ENCODE assay signal across 9 mouse cellular contexts in the genomic region with DNA sequence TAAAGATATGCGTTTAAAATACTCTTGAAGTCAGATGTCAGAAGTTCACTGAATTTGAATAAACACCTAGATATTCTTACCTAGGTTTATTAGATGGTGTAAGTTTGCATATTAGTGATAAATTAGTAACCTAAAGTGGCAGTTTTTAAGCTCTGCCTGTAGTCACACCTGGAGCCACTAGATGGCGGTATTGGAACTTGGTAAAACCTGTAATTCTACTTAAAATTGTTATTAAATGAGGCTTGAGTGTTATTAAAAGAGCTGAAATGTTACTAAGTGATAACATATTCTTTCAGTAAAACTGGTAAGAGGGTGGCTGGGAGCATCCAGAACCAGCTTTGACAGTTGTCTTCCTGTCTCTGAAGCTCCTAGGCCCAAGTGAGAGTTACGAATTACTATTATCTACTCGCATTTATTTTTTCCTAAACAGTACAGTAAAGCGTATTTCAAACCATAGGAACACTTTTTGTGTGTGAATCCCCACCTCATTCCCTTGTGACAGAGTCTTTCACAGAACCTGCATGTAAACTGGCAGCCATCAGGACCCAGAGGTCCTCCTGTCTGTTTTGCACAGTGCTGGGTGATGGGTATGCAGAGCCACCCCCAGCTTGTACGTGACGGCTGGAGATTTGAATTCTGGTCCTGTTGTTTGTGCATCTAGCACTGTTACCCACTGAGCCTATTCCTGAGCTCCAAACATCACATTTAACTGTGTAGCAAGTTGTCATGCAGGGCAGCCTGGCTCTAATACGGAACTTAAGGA. TPM values are rescaled to one million over a fixed set of nuclear protein-coding genes. Genes with fewer than 3 reads are reported as not detected.
DNase-seq lines count a peak whose midpoint lies in the region; ATAC-seq and TF ChIP-seq lines count a peak whose summit lies in the region.
"Had no signal": no experiment of that assay in that cellular context is flagged by ENCODE, and none has a peak within 500 bp of the region (broad histone marks: within the 10 kb centered on the region; RNA-seq: fewer than 3 reads in every experiment).

No protein-coding gene starts in this region.

- no peak overlapping the region for H3K27ac ChIP-seq in embryonic facial prominence, embryonic 14.5 days (replicated peaks; ENCODE audit: low read depth, low read length)
- no peak overlapping the region for H3K27ac ChIP-seq in intestine, postnatal 0 days (ENCODE audit: low read depth, low read length)
- H3K27ac ChIP-seq in liver, embryonic 15.5 days (replicated peaks), result peak overlapping the region; percentile 74
- H3K27ac ChIP-seq: limb, embryonic 13.5 days had no signal

- no peaks in the 10 kb centered on the region for H3K27me3 ChIP-seq in embryonic facial prominence, embryonic 14.5 days (replicated peaks; ENCODE audit: control insufficient read depth, insufficient read depth, low read length)
- no peaks in the 10 kb centered on the region for H3K27me3 ChIP-seq in intestine, postnatal 0 days (replicated peaks; ENCODE audit: control insufficient read depth, insufficient read depth, low read length)
- no peaks in the 10 kb centered on the region for H3K27me3 ChIP-seq in liver, embryonic 15.5 days
- H3K27me3 ChIP-seq: limb, embryonic 13.5 days had no signal

- no peaks in the 10 kb centered on the region for H3K36me3 ChIP-seq in embryonic facial prominence, embryonic 14.5 days (ENCODE audit: control insufficient read depth, insufficient read depth, low read length)
- peaks cover 5% of the 10 kb centered on the region; the same call in 1 of the 2 replicates for H3K36me3 ChIP-seq in intestine, postnatal 0 days (ENCODE audit: control insufficient read depth, insufficient read depth)
- H3K36me3 ChIP-seq in liver, embryonic 15.5 days (replicated peaks), result 0 out of 2 replicates have a peak, but pooled peaks cover under 1% of the 10 kb centered on the region

- no peaks in the 10 kb centered on the region for H3K4me1 ChIP-seq in embryonic facial prominence, embryonic 14.5 days (ENCODE audit: control insufficient read depth, insufficient read depth, low read length)
- H3K4me1 ChIP-seq in intestine, postnatal 0 days (replicated peaks; ENCODE audit: control insufficient read depth, insufficient read depth, low read length), result no peaks in the 10 kb centered on the region
- H3K4me1 ChIP-seq in liver, embryonic 15.5 days (replicated peaks), result peaks cover 34% of the 10 kb centered on the region
- H3K4me1 ChIP-seq: limb, embryonic 13.5 days had no signal

- DNase-seq in cerebellum, adult 18-20 months, result peak; percentile 42 to 58
- DNase-seq in cerebellum, adult 9-11 months, result no peak
- peak; percentile 64 for DNase-seq in urinary bladder, postnatal 14 days (ENCODE audit: low spot score)
- DNase-seq in urinary bladder, postnatal 10 days (ENCODE audit: low spot score), result no peak
- peak; percentile 86 for DNase-seq in embryonic facial prominence, embryonic 14.5 days (ENCODE audit: low spot score)
- peak; percentile 29 for DNase-seq in right cerebral cortex, postnatal 25 days

- no peaks in the 10 kb centered on the region for H3K9me3 ChIP-seq in embryonic facial prominence, embryonic 14.5 days (ENCODE audit: control insufficient read depth, low read length)
- no peaks in the 10 kb centered on the region for H3K9me3 ChIP-seq in intestine, postnatal 0 days (ENCODE audit: control insufficient read depth)
- no peaks in the 10 kb centered on the region for H3K9me3 ChIP-seq in liver, embryonic 15.5 days (replicated peaks)
- H3K9me3 ChIP-seq: limb, embryonic 13.5 days had no signal

- TF ChIP-seq CTCF in intestine, postnatal 0 days (IDR thresholded peaks at IDR 0.05; ENCODE audit: low read depth), result peak; percentile 81

- WGBS in embryonic facial prominence, embryonic 14.5 days, result 68% methylated on average over 8 of the region's 8 CpGs
- WGBS in intestine, postnatal 0 days, result 63% methylated on average over 8 of the region's 8 CpGs
- WGBS in liver, embryonic 15.5 days (ENCODE audit: insufficient replicate concordance), result 34% methylated on average over 8 of the region's 8 CpGs

- H3K9ac ChIP-seq in embryonic facial prominence, embryonic 14.5 days (ENCODE audit: low read depth, low read length), result no peak overlapping the region
- no peak overlapping the region for H3K9ac ChIP-seq in intestine, postnatal 0 days (ENCODE audit: low read depth, low read length)
- peak overlapping the region; percentile 18; the same call in 1 of the 2 replicates for H3K9ac ChIP-seq in liver, embryonic 15.5 days
- H3K9ac ChIP-seq: limb, embryonic 13.5 days had no signal

- no peak overlapping the region for H3K4me3 ChIP-seq in embryonic facial prominence, embryonic 14.5 days (ENCODE audit: low read depth, low read length)
- H3K4me3 ChIP-seq in intestine, postnatal 0 days (ENCODE audit: low read depth, low read length), result no peak overlapping the region
- no peak overlapping the region for H3K4me3 ChIP-seq in liver, embryonic 15.5 days (replicated peaks)
- H3K4me3 ChIP-seq: limb, embryonic 13.5 days had no signal

- ATAC-seq in embryonic facial prominence, embryonic 14.5 days (ENCODE audit: low read depth), result no peak
- ATAC-seq in intestine, postnatal 0 days, result no peak
- peak; percentile 56 for ATAC-seq in liver, embryonic 15.5 days (ENCODE audit: insufficient read depth)

- no peak overlapping the region for H3K4me2 ChIP-seq in embryonic facial prominence, embryonic 14.5 days (ENCODE audit: low read depth, low read length)
- no peak overlapping the region for H3K4me2 ChIP-seq in intestine, postnatal 0 days (replicated peaks; ENCODE audit: low read depth)
- peak overlapping the region; percentile 46 for H3K4me2 ChIP-seq in liver, embryonic 15.5 days
- H3K4me2 ChIP-seq: limb, embryonic 13.5 days had no signal

RNA-seq across cellular contexts. Expression of a gene that starts 13.0 kb away (rescaled TPM):
- polyA plus RNA-seq in embryonic facial prominence, embryonic 14.5 days (2014; fragmentation: Nextera tagmentation; extraction: Ambion mirVana), result 0.11 and 0.22 TPM in 2 replicates
- 0.10 and 0.13 TPM in 2 replicates for polyA plus RNA-seq in intestine, postnatal 0 days (2015; fragmentation: Nextera tagmentation; extraction: Ambion mirVana)
- polyA plus RNA-seq in liver, embryonic 15.5 days (2015; fragmentation: Nextera tagmentation; extraction: Ambion mirVana), result 0.13 TPM in 1 of 2 replicates, not detected in the other

RNA-seq across cellular contexts. Expression of a gene that starts 36.4 kb away (rescaled TPM):
- 3.5 and 5.1 TPM in 2 replicates for polyA plus RNA-seq in embryonic facial prominence, embryonic 14.5 days (2014; fragmentation: Nextera tagmentation; extraction: Ambion mirVana)
- polyA plus RNA-seq in intestine, postnatal 0 days (2015; fragmentation: Nextera tagmentation; extraction: Ambion mirVana), result 1.5 and 1.6 TPM in 2 replicates
- polyA plus RNA-seq in liver, embryonic 15.5 days (2015; fragmentation: Nextera tagmentation; extraction: Ambion mirVana), result 1.3 and 1.5 TPM in 2 replicates

RNA-seq across cellular contexts. Expression of a gene that starts 50.1 kb away (rescaled TPM):
- polyA plus RNA-seq in embryonic facial prominence, embryonic 14.5 days (2014; fragmentation: Nextera tagmentation; extraction: Ambion mirVana), result 60.1 and 65.9 TPM in 2 replicates
- polyA plus RNA-seq in intestine, postnatal 0 days (2015; fragmentation: Nextera tagmentation; extraction: Ambion mirVana), result 39.2 and 39.9 TPM in 2 replicates
- 20.0 and 22.4 TPM in 2 replicates for polyA plus RNA-seq in liver, embryonic 15.5 days (2015; fragmentation: Nextera tagmentation; extraction: Ambion mirVana)

Comparison
In these comparisons a context has a peak if more than half of its experiments do, and no peak if none do; other contexts are left out.
1. DNase-seq: peak in cerebellum, adult 18-20 months (2 of 2), urinary bladder, postnatal 14 days (single experiment), embryonic facial prominence, embryonic 14.5 days (single experiment) and right cerebral cortex, postnatal 25 days (single experiment); none in cerebellum, adult 9-11 months (single experiment) and urinary bladder, postnatal 10 days (single experiment).